Mouse (Mus musculus) urinary bladder, postnatal 10 days (tissue): ENCODE measurements around the gene Wdr13.

ENCODE experiments used
- DNase-seq: peaks from one replicate; pipeline ENCODE4 v3.0.0; 2022; ENCODE audit warnings: low spot score

Wdr13 gene

GRCm38 (mm10) chrX:8132017-8132976 lies at the start of gene Wdr13:
Gene Wdr13, minus strand, starts transcription at chrX:8132892.
- peak; percentile 39 for DNase-seq

GRCm38 (mm10) chrX:8179646-8180045 lies 47.0 kb upstream of the Wdr13 start:
- DNase-seq, result no peak

- no peak for DNase-seq
These were observed 46.2 kb upstream of the Wdr13 start for GRCm38 (mm10) chrX:8178871-8179270.

GRCm38 (mm10) chrX:8175504-8176385 lies 43.1 kb upstream of the Wdr13 start, which contains the start of gene Tbc1d25:
Gene Tbc1d25, minus strand, starts transcription at chrX:8176181.
- DNase-seq, result peak; percentile 17

- no peak for DNase-seq
These were observed 42.4 kb upstream of the Wdr13 start for GRCm38 (mm10) chrX:8175169-8175503.

- DNase-seq, result no peak
These were observed 35.3 kb upstream of the Wdr13 start for GRCm38 (mm10) chrX:8167716-8168647.

- DNase-seq, result no peak
These were observed 31.8 kb upstream of the Wdr13 start for GRCm38 (mm10) chrX:8164471-8164870.

GRCm38 (mm10) chrX:8163076-8163475 lies 30.4 kb upstream of the Wdr13 start:
- DNase-seq, result no peak

GRCm38 (mm10) chrX:8145153-8145991 lies 12.7 kb upstream of the Wdr13 start, which contains the start of gene Rbm3:
Gene Rbm3, minus strand, starts transcription at chrX:8145880.
- peak; percentile 33 for DNase-seq

- no peak for DNase-seq
These were observed 11.1 kb upstream of the Wdr13 start for GRCm38 (mm10) chrX:8143750-8144149.

GRCm38 (mm10) chrX:8142948-8143347 lies 10.3 kb upstream of the Wdr13 start:
- DNase-seq, result no peak

GRCm38 (mm10) chrX:8141058-8141457 lies 8.4 kb upstream of the Wdr13 start:
- DNase-seq, result no peak

GRCm38 (mm10) chrX:8140446-8140845 lies 7.8 kb upstream of the Wdr13 start:
- no peak for DNase-seq

GRCm38 (mm10) chrX:8139480-8139879 lies 6.8 kb upstream of the Wdr13 start:
- no peak for DNase-seq

GRCm38 (mm10) chrX:8135886-8136285 lies 3.2 kb upstream of the Wdr13 start:
- no peak for DNase-seq

GRCm38 (mm10) chrX:8131393-8131792 lies 1.3 kb downstream of the Wdr13 start:
- DNase-seq, result no peak

GRCm38 (mm10) chrX:8125235-8125634 lies 7.5 kb downstream of the Wdr13 start:
- DNase-seq, result no peak

- DNase-seq, result no peak
These were observed 8.7 kb downstream of the Wdr13 start for GRCm38 (mm10) chrX:8123821-8124470.

- DNase-seq, result no peak
These were observed 15.4 kb downstream of the Wdr13 start for GRCm38 (mm10) chrX:8117264-8117663.

- no peak for DNase-seq
These were observed 17.4 kb downstream of the Wdr13 start for GRCm38 (mm10) chrX:8115275-8115674.
